Mouse (Mus musculus): ENCODE results near the gene Rufy3. TPM values are rescaled to one million over a fixed set of nuclear protein-coding genes. Genes with fewer than 3 reads are reported as not detected.

Rufy3 gene
- total RNA-seq, 2 experiments from 2014 or later: 170 to 191 TPM

- intact Hi-C loops (cut with DNase I): no loop called here
- no peak for DNase-seq (ENCODE audit: low spot score in 2 of 2)
These were observed 40.0 kb downstream of the Rufy3 start for GRCm38 (mm10) chr5:88604641-88605358.

- intact Hi-C loops (cut with DNase I): no loop called here
These were observed 49.3 kb downstream of the Rufy3 start for GRCm38 (mm10) chr5:88614129-88614528.

GRCm38 (mm10) chr5:88616988-88617387, 52.1 kb downstream of the Rufy3 start:
- intact Hi-C loops (cut with DNase I): no loop called here
- no peak for DNase-seq (ENCODE audit: low spot score in 2 of 2)

More at GRCm38 (mm10) chr5:88614129-88614528, 49.3 kb downstream of the Rufy3 start:
- peak; percentile 31 to 51 for DNase-seq (ENCODE audit: low spot score in 2 of 2)

- DNase-seq (ENCODE audit: low spot score in 2 of 2): no peak
- intact Hi-C loops (cut with DNase I): no loop called here
These were observed 62.7 kb downstream of the Rufy3 start for GRCm38 (mm10) chr5:88627545-88627944.

- intact Hi-C loops (cut with DNase I): no loop called here
- no peak for DNase-seq (ENCODE audit: low spot score in 2 of 2)
These were observed 64.3 kb downstream of the Rufy3 start for GRCm38 (mm10) chr5:88629125-88629524.

- no peak for DNase-seq (ENCODE audit: low spot score in 2 of 2)
- intact Hi-C loops (cut with DNase I): loop anchor here (5.0 kb wide), 1 partner anchor 42 kb away; no protein-coding TSS in a partner anchor
These were observed 65.1 kb downstream of the Rufy3 start for GRCm38 (mm10) chr5:88629987-88630386.

GRCm38 (mm10) chr5:88630883-88631282, 66.0 kb downstream of the Rufy3 start:
- DNase-seq (ENCODE audit: low spot score in 2 of 2): no peak
- intact Hi-C loops (cut with DNase I): loop anchor here (5.0 kb wide), 1 partner anchor 41 kb away; no protein-coding TSS in a partner anchor

- DNase-seq (ENCODE audit: low spot score in 2 of 2): no peak
- intact Hi-C loops (cut with DNase I): loop anchor here (5.0 kb wide), 1 partner anchor 41 kb away; no protein-coding TSS in a partner anchor
These were observed 66.7 kb downstream of the Rufy3 start for GRCm38 (mm10) chr5:88631545-88631944.

- DNase-seq (ENCODE audit: low spot score in 2 of 2): no peak
- intact Hi-C loops (cut with DNase I): loop anchor here (5.0 kb wide), 1 partner anchor 40 kb away; no protein-coding TSS in a partner anchor
These were observed 67.6 kb downstream of the Rufy3 start for GRCm38 (mm10) chr5:88632463-88632862.

- no peak for DNase-seq (ENCODE audit: low spot score in 2 of 2)
- intact Hi-C loops (cut with DNase I): loop anchor here (5.0 kb wide), 1 partner anchor 38 kb away; no protein-coding TSS in a partner anchor
These were observed 69.2 kb downstream of the Rufy3 start for GRCm38 (mm10) chr5:88634076-88634475.

- no peak for DNase-seq (ENCODE audit: low spot score in 2 of 2)
- intact Hi-C loops (cut with DNase I): no loop called here
These were observed 77.9 kb downstream of the Rufy3 start for GRCm38 (mm10) chr5:88642786-88643185.

- no peak for DNase-seq (ENCODE audit: low spot score in 2 of 2)
- intact Hi-C loops (cut with DNase I): no loop called here
These were observed 78.7 kb downstream of the Rufy3 start for GRCm38 (mm10) chr5:88643491-88643890.

- intact Hi-C loops (cut with DNase I): no loop called here
- no peak for DNase-seq (ENCODE audit: low spot score in 2 of 2)
These were observed 80.1 kb downstream of the Rufy3 start for GRCm38 (mm10) chr5:88644901-88645300.

- no peak for DNase-seq (ENCODE audit: low spot score in 2 of 2)
- intact Hi-C loops (cut with DNase I): no loop called here
These were observed 80.6 kb downstream of the Rufy3 start for GRCm38 (mm10) chr5:88645405-88645804.

GRCm38 (mm10) chr5:88649250-88650173, 84.7 kb downstream of the Rufy3 start:
- DNase-seq (ENCODE audit: low spot score in 2 of 2): no peak

GRCm38 (mm10) chr5:88652589-88652988, 87.7 kb downstream of the Rufy3 start:
- intact Hi-C loops (cut with DNase I): no loop called here
- DNase-seq (ENCODE audit: low spot score in 2 of 2): no peak

More at GRCm38 (mm10) chr5:88649250-88650173, 84.7 kb downstream of the Rufy3 start:
- intact Hi-C loops (cut with DNase I): no loop called here

GRCm38 (mm10) chr5:88657868-88658267, 93.0 kb downstream of the Rufy3 start:
- DNase-seq (ENCODE audit: low spot score in 2 of 2): no peak
- intact Hi-C loops (cut with DNase I): no loop called here

GRCm38 (mm10) chr5:88663151-88663550, 98.3 kb downstream of the Rufy3 start:
- intact Hi-C loops (cut with DNase I): no loop called here
- no peak for DNase-seq (ENCODE audit: low spot score in 2 of 2)

- intact Hi-C loops (cut with DNase I): no loop called here
- no peak for DNase-seq (ENCODE audit: low spot score in 2 of 2)
These were observed 99.0 kb downstream of the Rufy3 start for GRCm38 (mm10) chr5:88663875-88664274.
